Comparison of ENCODE assay signal across 14 mouse cellular contexts in genomic region chr13:38379806-38380205, GRCm38 (mm10). TPM values are rescaled to one million over a fixed set of nuclear protein-coding genes. Genes with fewer than 3 reads are reported as not detected.
"Had no signal": no experiment of that assay in that cellular context is flagged by ENCODE, and none has a peak within 500 bp of the region (broad histone marks: within the 10 kb centered on the region; RNA-seq: fewer than 3 reads in every experiment).

No protein-coding gene starts in this region.

- ATAC-seq: intestine, embryonic 15.5 days; liver, postnatal 0 days; lung, postnatal 0 days; midbrain, embryonic 15.5 days had no signal

- DNase-seq: kidney, adult 11 months; kidney, adult 8-10 months; kidney, postnatal 10 days; kidney, postnatal 4 days; liver, postnatal 0 days; lung, embryonic 14.5 days; right cerebral cortex, postnatal 25 days; thymus, adult 2 months; thymus, postnatal 14 days; thymus, postnatal 4 days had no signal

RNA-seq across cellular contexts. Expression of gene Bmp6, which starts 34.9 kb away (rescaled TPM):
- total RNA-seq: megakaryocyte, adult 5-6 weeks had no signal
